Mouse (Mus musculus) spleen, postnatal 10 days (tissue): Measurements from ENCODE around the gene Hist1h2ae.
A peak's percentile ranks its signal among the peaks of the same experiment; 100 is the strongest.
"Not testable (repeated sequence)": the region's sequence is repeated elsewhere in the genome, so short reads cannot be mapped to it uniquely, and the experiment has no call there.

Experiments used
- DNase-seq, 2 experiments: peaks; one replicate each; pipeline ENCODE4 v3.0.0; 2021 to 2022; ENCODE audit warnings: low spot score in 2 of 2

The Hist1h2ae gene

GRCm38 (mm10) chr13:23562699-23563462 lies 8.1 kb downstream of the Hist1h2ae start:
- DNase-seq: peak; percentile 37 to 57

GRCm38 (mm10) chr13:23561883-23562659 lies 8.9 kb downstream of the Hist1h2ae start, which contains the start of gene Hist1h3e:
TSS of gene Hist1h3e (minus strand) at chr13:23562369.
- peak; percentile 95 to 98 for DNase-seq

- not testable (repeated sequence) for DNase-seq
These were observed 9.5 kb downstream of the Hist1h2ae start for GRCm38 (mm10) chr13:23561531-23561882.

- not testable (repeated sequence) for DNase-seq
These were observed 10.3 kb downstream of the Hist1h2ae start for GRCm38 (mm10) chr13:23560699-23561098.

GRCm38 (mm10) chr13:23556906-23557305 lies 14.1 kb downstream of the Hist1h2ae start:
- no peak for DNase-seq

GRCm38 (mm10) chr13:23555839-23556416 lies 15.1 kb downstream of the Hist1h2ae start:
- peak; percentile 77 to 78 for DNase-seq

- DNase-seq: peak; percentile 93 to 96
These were observed 15.8 kb downstream of the Hist1h2ae start for GRCm38 (mm10) chr13:23554925-23555838.

- DNase-seq: no peak
These were observed 16.6 kb downstream of the Hist1h2ae start for GRCm38 (mm10) chr13:23554393-23554792.

GRCm38 (mm10) chr13:23552962-23553361 lies 18.1 kb downstream of the Hist1h2ae start, which contains the start of gene Hist1h1d:
TSS of gene Hist1h1d (plus strand) at chr13:23553262.
- no peak for DNase-seq

GRCm38 (mm10) chr13:23551931-23552914 lies 18.8 kb downstream of the Hist1h2ae start:
- DNase-seq: peak; percentile 36 to 53

GRCm38 (mm10) chr13:23551146-23551834 lies 19.7 kb downstream of the Hist1h2ae start, which contains the start of gene Hist1h4f:
TSS of gene Hist1h4f (minus strand) at chr13:23551648.
- peak; percentile 92 to 97 for DNase-seq

GRCm38 (mm10) chr13:23550761-23551145 lies 20.3 kb downstream of the Hist1h2ae start:
- DNase-seq: peak; percentile 23 to 36

GRCm38 (mm10) chr13:23546694-23547093 lies 24.3 kb downstream of the Hist1h2ae start:
- DNase-seq: peak in 1 of 2 experiments; percentile 17

GRCm38 (mm10) chr13:23544787-23545120 lies 26.3 kb downstream of the Hist1h2ae start:
- peak in 1 of 2 experiments; percentile 63 for DNase-seq

GRCm38 (mm10) chr13:23543965-23544786 lies 26.8 kb downstream of the Hist1h2ae start, which contains the start of gene Hist1h3f:
TSS of gene Hist1h3f (plus strand) at chr13:23544052.
- DNase-seq: peak; percentile 81 to 87

GRCm38 (mm10) chr13:23542999-23543607 lies 27.9 kb downstream of the Hist1h2ae start, which contains the start of gene Hist1h2bh:
TSS of gene Hist1h2bh (minus strand) at chr13:23543392.
- DNase-seq: peak; percentile 78 to 87

GRCm38 (mm10) chr13:23542225-23542980 lies 28.6 kb downstream of the Hist1h2ae start:
- peak in 1 of 2 experiments; percentile 54 for DNase-seq
